Mouse (Mus musculus) liver, adult 2 months (tissue): ENCODE measurements around the gene Ifi211.
"Not testable (repeated sequence)": the region's sequence is repeated elsewhere in the genome, so short reads cannot be mapped to it uniquely, and the experiment has no call there.

ENCODE experiments used
- CTCF ChIP-seq: fragments of 200-500 bp; IDR thresholded peaks from 2 replicates; pipeline ENCODE4 v1.5.1; 2011; ENCODE audit warnings: low read depth, low read length, control low read depth
- POLR2A ChIP-seq: fragments of 200-500 bp; IDR thresholded peaks from 2 replicates; pipeline ENCODE4 v1.6.1; 2011; ENCODE audit warnings: low read length, control low read depth; ENCODE audit not compliant: insufficient read depth; ENCODE audit errors: extremely low read depth

DNA sequence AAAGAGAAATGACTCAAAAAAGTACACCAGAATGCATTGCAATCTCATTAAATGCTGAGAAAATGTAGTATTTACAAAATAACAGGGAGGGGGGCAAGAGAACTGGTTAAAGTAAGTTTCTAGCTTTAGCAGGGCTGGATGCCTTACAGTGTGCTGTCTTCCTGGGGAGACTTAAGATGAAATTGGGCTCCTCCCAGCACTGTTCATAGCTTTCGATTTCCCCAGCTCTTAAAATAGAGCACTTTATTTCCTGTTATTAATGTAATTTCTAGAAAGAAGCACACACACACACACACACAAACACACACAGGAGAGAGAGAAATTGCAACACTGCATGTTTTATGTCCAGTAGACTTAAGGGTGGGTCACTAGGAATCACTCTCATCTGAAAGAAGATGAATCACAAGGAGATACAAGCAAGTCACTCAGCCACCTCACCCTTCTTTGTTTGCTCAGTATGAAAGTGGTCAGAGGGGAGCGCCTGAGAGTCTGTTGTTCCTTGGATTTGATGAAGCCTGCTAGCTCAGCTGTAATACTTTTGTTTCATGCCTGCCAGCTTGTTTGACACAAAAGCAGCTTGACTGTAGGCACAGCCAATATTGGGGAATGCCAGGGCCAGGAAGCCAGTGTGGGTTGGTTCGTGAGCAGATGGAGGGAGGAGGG lies 32.7 kb downstream of the Ifi211 start:
- TF ChIP-seq CTCF, POLR2A: not testable (repeated sequence)
